Mouse (Mus musculus) kidney, embryonic 16.5 days (tissue): ENCODE results near the gene Lats1. TPM values are rescaled to one million over a fixed set of nuclear protein-coding genes. Genes with fewer than 3 reads are reported as not detected.

Experiments
- ATAC-seq: fragments of 200-750 bp; cut with Nextera tagmentation; 2 replicates; pipeline ENCODE4 v1.8.0; 2017; ENCODE audit warnings: moderate TSS enrichment; ENCODE audit not compliant: low FRiP score, low TSS enrichment
- H3K27ac ChIP-seq: fragments of 300-500 bp; sonication (generic); 2 replicates; pipeline ENCODE4 v1.5.1; 2014; ENCODE audit warnings: low read length
- H3K27me3 ChIP-seq: fragments of 300-500 bp; sonication (generic); 2 replicates; pipeline ENCODE4 v1.6.1; 2014; ENCODE audit warnings: low read length, control low read depth, mixed read lengths; ENCODE audit not compliant: insufficient read depth
- H3K36me3 ChIP-seq: fragments of 300-500 bp; sonication (generic); 2 replicates; pipeline ENCODE4 v1.6.1; 2014; ENCODE audit warnings: low read length, control low read depth, mixed read lengths; ENCODE audit not compliant: insufficient read depth
- H3K4me1 ChIP-seq: fragments of 300-500 bp; sonication (generic); 2 replicates; pipeline ENCODE4 v1.6.1; 2014; ENCODE audit warnings: low read length, control low read depth, mixed read lengths; ENCODE audit not compliant: insufficient read depth
- H3K4me2 ChIP-seq: fragments of 300-500 bp; sonication (generic); replicated peaks from 2 replicates; pipeline ENCODE4 v1.6.1; 2014; ENCODE audit warnings: low read depth, low read length
- H3K4me3 ChIP-seq: fragments of 300-500 bp; sonication (generic); 2 replicates; pipeline ENCODE4 v1.5.1; 2014; ENCODE audit warnings: mild to moderate bottlenecking, low read length
- H3K9ac ChIP-seq: fragments of 300-500 bp; sonication (generic); replicated peaks from 2 replicates; pipeline ENCODE4 v1.6.1; 2014; ENCODE audit warnings: low read length
- H3K9me3 ChIP-seq: fragments of 300-500 bp; sonication (generic); 2 replicates; pipeline ENCODE4 v1.6.1; 2016; ENCODE audit warnings: low read length, control low read depth
- WGBS: fragments of 180-500 bp; shearing (Covaris S2); extraction: QIAGEN DNeasy Blood & Tissue Kit; methylation state at CpG from one replicate; pipeline ENCODE4 v1.1.7; 2014; 5-methylcytosine and 5-hydroxymethylcytosine counted together
- polyA plus RNA-seq: library from polyadenylated mRNA; unstranded; fragments of >200 nt; fragmentation: Nextera tagmentation; extraction: Ambion mirVana; gene quantifications from 2 replicates; pipeline ENCODE4 v1.2.1, GENCODE M21; 2015

Gene Lats1
- polyA plus RNA-seq, 1 experiment from 2014 or later: 7.4 TPM

- H3K4me3 ChIP-seq: peak within 1 kb of the TSS; percentile 94
- under 1% methylated on average over 24 of the region's 24 CpGs for WGBS
These were observed 13.6 kb upstream of the Lats1 start, which contains the start of gene Nup43 for GRCm38 (mm10) chr10:7667342-7667802. Gene Nup43, plus strand, starts transcription at chr10:7667503.

GRCm38 (mm10) chr10:7673673-7674072 lies 7.3 kb upstream of the Lats1 start:
- no peak overlapping the region for H3K27ac ChIP-seq
- H3K27me3 ChIP-seq: no peaks in the 10 kb centered on the region
- WGBS: 60% methylated on average over 1 of the region's 1 CpGs
- H3K36me3 ChIP-seq: peaks cover 68% of the 10 kb centered on the region
- H3K4me1 ChIP-seq: no peaks in the 10 kb centered on the region; the same call in 1 of the 2 replicates
- no peak overlapping the region for H3K9ac ChIP-seq
- no peak overlapping the region for H3K4me3 ChIP-seq
- no peak overlapping the region for H3K4me2 ChIP-seq
- ATAC-seq: 0 out of 2 replicates have a peak, but pooled peaks have one; percentile 57
- no peaks in the 10 kb centered on the region for H3K9me3 ChIP-seq

More at GRCm38 (mm10) chr10:7667342-7667802, 13.6 kb upstream of the Lats1 start, which contains the start of gene Nup43:
- peak within 1 kb of the TSS; percentile 82 for H3K4me2 ChIP-seq
- H3K9ac ChIP-seq: peak within 1 kb of the TSS; percentile 86
- peaks cover 20% of the 10 kb centered on the region; the same call in 1 of the 2 replicates for H3K36me3 ChIP-seq
- H3K27ac ChIP-seq: peak within 1 kb of the TSS; percentile 92
- peaks cover 15% of the 10 kb centered on the region for H3K4me1 ChIP-seq
- no peaks in the 10 kb centered on the region for H3K27me3 ChIP-seq
- peak; percentile 85 for ATAC-seq
- H3K9me3 ChIP-seq: no peaks in the 10 kb centered on the region

GRCm38 (mm10) chr10:7681343-7682025 lies 470 bp downstream of the Lats1 start:
- H3K27ac ChIP-seq: peak overlapping the region; percentile 98
- peak; percentile 94 for ATAC-seq
- peak overlapping the region; percentile 100 for H3K9ac ChIP-seq
- H3K27me3 ChIP-seq: no peaks in the 10 kb centered on the region
- H3K4me2 ChIP-seq: peak overlapping the region; percentile 87
- peaks cover 31% of the 10 kb centered on the region for H3K4me1 ChIP-seq
- WGBS: 0% methylated on average over 53 of the region's 64 CpGs
- no peaks in the 10 kb centered on the region for H3K9me3 ChIP-seq
- peak overlapping the region; percentile 95 for H3K4me3 ChIP-seq
- H3K36me3 ChIP-seq: peaks cover 28% of the 10 kb centered on the region

- 46% methylated on average over 3 of the region's 3 CpGs for WGBS
- Histone ChIP-seq H3K36me3 (peaks cover 21% of the 10 kb centered on the region), H3K9ac (peak overlapping the region; percentile 100), H3K27me3 (no peaks in the 10 kb centered on the region), H3K9me3 (no peaks in the 10 kb centered on the region), H3K4me3 (peak overlapping the region; percentile 95), H3K4me1 (peaks cover 31% of the 10 kb centered on the region), H3K4me2 (peak overlapping the region; percentile 87), H3K27ac (no peak overlapping the region)
- ATAC-seq: no peak
These were observed 1.2 kb downstream of the Lats1 start for GRCm38 (mm10) chr10:7682249-7682648.

- no peak for ATAC-seq
- peaks cover 8% of the 10 kb centered on the region for H3K36me3 ChIP-seq
- H3K9me3 ChIP-seq: no peaks in the 10 kb centered on the region
- no peak overlapping the region for H3K4me3 ChIP-seq
- H3K9ac ChIP-seq: no peak overlapping the region
- H3K4me2 ChIP-seq: no peak overlapping the region
- no peaks in the 10 kb centered on the region for H3K27me3 ChIP-seq
- 91% methylated on average over 6 of the region's 6 CpGs for WGBS
- peaks cover 18% of the 10 kb centered on the region for H3K4me1 ChIP-seq
- H3K27ac ChIP-seq: no peak overlapping the region
These were observed 5.9 kb downstream of the Lats1 start for GRCm38 (mm10) chr10:7686902-7687301.

- H3K9ac ChIP-seq: no peak overlapping the region
- H3K27ac ChIP-seq: no peak overlapping the region
- no peak overlapping the region for H3K4me2 ChIP-seq
- peaks cover 64% of the 10 kb centered on the region for H3K36me3 ChIP-seq
- no peak for ATAC-seq
- H3K27me3 ChIP-seq: no peaks in the 10 kb centered on the region
- H3K4me1 ChIP-seq: no peaks in the 10 kb centered on the region
- H3K9me3 ChIP-seq: no peaks in the 10 kb centered on the region
- no peak overlapping the region for H3K4me3 ChIP-seq
These were observed 14.3 kb downstream of the Lats1 start for GRCm38 (mm10) chr10:7695286-7695685.

- no peaks in the 10 kb centered on the region for H3K9me3 ChIP-seq
- H3K36me3 ChIP-seq: peaks cover 72% of the 10 kb centered on the region
- H3K27ac ChIP-seq: no peak overlapping the region
- no peaks in the 10 kb centered on the region for H3K4me1 ChIP-seq
- no peak overlapping the region for H3K4me2 ChIP-seq
- no peak overlapping the region for H3K4me3 ChIP-seq
- no peak for ATAC-seq
- H3K27me3 ChIP-seq: no peaks in the 10 kb centered on the region
- no peak overlapping the region for H3K9ac ChIP-seq
- WGBS: 85% methylated on average over 3 of the region's 3 CpGs
These were observed 19.1 kb downstream of the Lats1 start for GRCm38 (mm10) chr10:7700120-7700519.

GRCm38 (mm10) chr10:7702586-7702985 lies 21.6 kb downstream of the Lats1 start:
- Histone ChIP-seq H3K4me1 (no peaks in the 10 kb centered on the region), H3K9ac (no peak overlapping the region), H3K27ac (no peak overlapping the region), H3K36me3 (peaks cover 79% of the 10 kb centered on the region), H3K4me2 (no peak overlapping the region), H3K9me3 (no peaks in the 10 kb centered on the region), H3K4me3 (no peak overlapping the region), H3K27me3 (no peaks in the 10 kb centered on the region)
- WGBS: 87% methylated on average over 6 of the region's 6 CpGs
- no peak for ATAC-seq

GRCm38 (mm10) chr10:7710121-7710520 lies 29.1 kb downstream of the Lats1 start:
- 89% methylated on average over 5 of the region's 5 CpGs for WGBS
- Histone ChIP-seq H3K27me3 (no peaks in the 10 kb centered on the region), H3K4me2 (no peak overlapping the region), H3K4me1 (no peaks in the 10 kb centered on the region), H3K9ac (no peak overlapping the region), H3K36me3 (peaks cover 59% of the 10 kb centered on the region), H3K4me3 (no peak overlapping the region), H3K9me3 (no peaks in the 10 kb centered on the region), H3K27ac (no peak overlapping the region)
- ATAC-seq: no peak

- Histone ChIP-seq H3K4me2 (no peak overlapping the region), H3K36me3 (peaks cover 42% of the 10 kb centered on the region), H3K27me3 (no peaks in the 10 kb centered on the region), H3K9ac (no peak overlapping the region), H3K4me3 (no peak overlapping the region), H3K27ac (no peak overlapping the region), H3K4me1 (no peaks in the 10 kb centered on the region), H3K9me3 (no peaks in the 10 kb centered on the region)
- 92% methylated on average over 13 of the region's 13 CpGs for WGBS
- ATAC-seq: no peak
These were observed 31.5 kb downstream of the Lats1 start for GRCm38 (mm10) chr10:7712506-7712905.
